Mouse (Mus musculus): ENCODE measurements at regions not wholly inside any gene's neighbourhood (a gene's known extent, or its start where the extent isn't known, plus 50 kb on each side); places are given as distances from the start of the nearest gene placed in this dataset.
"Not testable (repeated sequence)": the region's sequence is repeated elsewhere in the genome, so short reads cannot be mapped to it uniquely, and the experiment has no call there.

- not testable (repeated sequence) for TF ChIP-seq EP300, CTCF (IDR thresholded peaks at IDR 0.05; ENCODE audit: low read depth)
Observed at GRCm38 (mm10) chr10:22591664-22592063, 53.1 kb upstream of the Slc2a12 start.
